Mouse (Mus musculus) MEL (cell line): ENCODE measurements at regions not wholly inside any gene's neighbourhood (a gene's known extent, or its start where the extent isn't known, plus 50 kb on each side); places are given as distances from the start of the nearest gene placed in this dataset.

Experiments
- DNase-seq: peaks from one replicate; pipeline ENCODE4 v3.0.0; 2011; ENCODE audit warnings: low read depth, low spot score
- H3K27ac ChIP-seq: 2 replicates; pipeline ENCODE4 v1.5.1; 2012; ENCODE audit warnings: low read depth, mild to moderate bottlenecking, control low read depth, low read length, moderate library complexity; ENCODE audit not compliant: control insufficient read depth
- H3K27me3 ChIP-seq, 2 experiments: fragments of 150-350 bp in 1 of 2; sonication (generic) in 1 of 2; 2 replicates each; pipeline ENCODE4 v1.6.1; 2012; ENCODE audit warnings: low read length in 2 of 2, mild to moderate bottlenecking in 2 of 2, improper control_type of control experiment in 1 of 2, moderate library complexity in 1 of 2; ENCODE audit not compliant: insufficient read depth in 2 of 2, control insufficient read depth in 1 of 2
- H3K36me3 ChIP-seq, 2 experiments: 2 replicates each; pipeline ENCODE4 v1.6.1; 2012 to 2014; ENCODE audit warnings: low read length in 2 of 2, improper control_type of control experiment in 1 of 2, inconsistent platforms in 1 of 2, mild to moderate bottlenecking in 1 of 2; ENCODE audit not compliant: insufficient read depth in 2 of 2, control insufficient read depth in 1 of 2
- H3K4me1 ChIP-seq, 2 experiments: fragments of 150-350 bp in 1 of 2; sonication (generic) in 1 of 2; 2 replicates each; pipeline ENCODE4 v1.6.1; 2012; ENCODE audit warnings: low read length in 2 of 2, improper control_type of control experiment in 1 of 2, mild to moderate bottlenecking in 1 of 2; ENCODE audit not compliant: insufficient read depth in 2 of 2, control insufficient read depth in 1 of 2
- H3K4me3 ChIP-seq, 2 experiments: fragments of 150-350 bp in 1 of 2; sonication (generic) in 1 of 2; 2 replicates each; pipeline ENCODE4 v1.5.1; 2012; ENCODE audit warnings: low read depth in 2 of 2, low read length in 2 of 2, mild to moderate bottlenecking in 2 of 2, moderate library complexity in 2 of 2, control low read depth in 1 of 2, improper control_type of control experiment in 1 of 2; ENCODE audit not compliant: control insufficient read depth in 1 of 2, insufficient read depth in 1 of 2
- H3K79me2 ChIP-seq: 2 replicates; pipeline ENCODE4 v1.6.1; 2012; ENCODE audit warnings: mild to moderate bottlenecking, low read length, moderate library complexity; ENCODE audit not compliant: control insufficient read depth, poor library complexity, insufficient read depth
- H3K9ac ChIP-seq: 2 replicates; pipeline ENCODE4 v1.6.1; 2012; ENCODE audit warnings: low read depth, mild to moderate bottlenecking, control low read depth, low read length, moderate library complexity; ENCODE audit not compliant: control insufficient read depth, poor library complexity, severe bottlenecking
- H3K9me3 ChIP-seq: fragments of 150-350 bp; sonication (generic); replicated peaks from 2 replicates; pipeline ENCODE4 v1.6.1; 2012; ENCODE audit warnings: mild to moderate bottlenecking, low read length, improper control_type of control experiment, moderate library complexity; ENCODE audit not compliant: insufficient read depth
- BHLHE40 ChIP-seq: IDR thresholded peaks from 2 replicates; pipeline ENCODE4 v1.6.1; 2012; ENCODE audit warnings: low read depth, mild to moderate bottlenecking, inconsistent platforms, low read length, improper control_type of control experiment, borderline replicate concordance
- CHD1 ChIP-seq: IDR thresholded peaks from 2 replicates; pipeline ENCODE4 v1.6.1; 2012; ENCODE audit warnings: low read depth, mild to moderate bottlenecking, inconsistent platforms, low read length, improper control_type of control experiment
- CHD2 ChIP-seq: IDR thresholded peaks from 2 replicates; pipeline ENCODE4 v1.6.1; 2011; ENCODE audit warnings: low read length, improper control_type of control experiment
- CTCF ChIP-seq, 3 experiments: IDR thresholded peaks in 2 of 3; conservative IDR thresholded peaks in 1 of 3; 2 replicates each; pipeline ENCODE4 v1.5.1; 2011 to 2012; ENCODE audit warnings: low read length in 3 of 3, low read depth in 2 of 3, mild to moderate bottlenecking in 2 of 3, improper control_type of control experiment in 1 of 3, inconsistent platforms in 1 of 3, mixed read lengths in 1 of 3, moderate library complexity in 1 of 3; ENCODE audit not compliant: control insufficient read depth in 1 of 3, insufficient read depth in 1 of 3, poor library complexity in 1 of 3, severe bottlenecking in 1 of 3
- ELF1 ChIP-seq: IDR thresholded peaks from 2 replicates; pipeline ENCODE4 v1.6.1; 2014; ENCODE audit warnings: low read depth, mild to moderate bottlenecking, inconsistent platforms, low read length, improper control_type of control experiment, moderate library complexity
- EP300 ChIP-seq, 2 experiments: IDR thresholded peaks; 2 replicates each; pipeline ENCODE4 v1.6.1; 2011; ENCODE audit warnings: improper control_type of control experiment in 2 of 2, low read length in 2 of 2, low read depth in 1 of 2, mild to moderate bottlenecking in 1 of 2
- ETS1 ChIP-seq: IDR thresholded peaks from 2 replicates; pipeline ENCODE4 v1.6.1; 2012; ENCODE audit warnings: low read depth, mild to moderate bottlenecking, inconsistent platforms, low read length, improper control_type of control experiment, moderate library complexity
- GATA1 ChIP-seq: IDR thresholded peaks from 2 replicates; pipeline ENCODE4 v1.6.1; 2011; ENCODE audit warnings: low read depth, low read length, improper control_type of control experiment
- HCFC1 ChIP-seq: IDR thresholded peaks from 2 replicates; pipeline ENCODE4 v1.6.1; 2012; ENCODE audit warnings: low read depth, mild to moderate bottlenecking, inconsistent platforms, low read length, improper control_type of control experiment, moderate library complexity
- JUND ChIP-seq: IDR thresholded peaks from 2 replicates; pipeline ENCODE4 v1.6.1; 2011; ENCODE audit warnings: low read depth, mild to moderate bottlenecking, improper control_type of control experiment, low read length
- MAFK ChIP-seq: IDR thresholded peaks from 2 replicates; pipeline ENCODE4 v1.6.1; 2011; ENCODE audit warnings: low read depth, mild to moderate bottlenecking, low read length, improper control_type of control experiment, borderline replicate concordance
- MAX ChIP-seq: IDR thresholded peaks from 2 replicates; pipeline ENCODE4 v1.6.1; 2011; ENCODE audit warnings: low read length, improper control_type of control experiment
- MEF2A ChIP-seq: IDR thresholded peaks from 2 replicates; pipeline ENCODE4 v1.6.1; 2014; ENCODE audit warnings: low read depth, mild to moderate bottlenecking, inconsistent platforms, low read length, improper control_type of control experiment; ENCODE audit not compliant: poor library complexity, insufficient replicate concordance, severe bottlenecking; ENCODE audit errors: extremely low read depth
- NRF1 ChIP-seq: IDR thresholded peaks from 2 replicates; pipeline ENCODE4 v1.6.1; 2014; ENCODE audit warnings: low read depth, mild to moderate bottlenecking, inconsistent platforms, low read length, improper control_type of control experiment, moderate library complexity; ENCODE audit not compliant: poor library complexity, insufficient read depth, severe bottlenecking
- POLR2AphosphoS5 ChIP-seq: IDR thresholded peaks from 2 replicates; pipeline ENCODE4 v1.6.1; 2012; ENCODE audit warnings: low read depth, borderline replicate concordance, mild to moderate bottlenecking, inconsistent platforms, low read length, moderate library complexity, mixed read lengths
- RAD21 ChIP-seq: IDR thresholded peaks from 2 replicates; pipeline ENCODE4 v1.6.1; 2011; ENCODE audit warnings: mild to moderate bottlenecking, low read depth, low read length, improper control_type of control experiment
- RCOR1 ChIP-seq: IDR thresholded peaks from 2 replicates; pipeline ENCODE4 v1.6.1; 2012; ENCODE audit warnings: low read depth, mild to moderate bottlenecking, inconsistent platforms, low read length, improper control_type of control experiment
- SMC3 ChIP-seq: IDR thresholded peaks from 2 replicates; pipeline ENCODE4 v1.6.1; 2011; ENCODE audit warnings: low read depth, low read length, improper control_type of control experiment
- TBP ChIP-seq: IDR thresholded peaks from 2 replicates; pipeline ENCODE4 v1.8.0; 2011; ENCODE audit warnings: low read depth, low read length, improper control_type of control experiment
- UBTF ChIP-seq: IDR thresholded peaks from 2 replicates; pipeline ENCODE4 v1.6.1; 2012; ENCODE audit warnings: low read depth, mild to moderate bottlenecking, inconsistent platforms, low read length, improper control_type of control experiment, moderate library complexity, borderline replicate concordance; ENCODE audit not compliant: insufficient read depth
- USF1 ChIP-seq: IDR thresholded peaks from 2 replicates; pipeline ENCODE4 v1.6.1; 2014; ENCODE audit warnings: low read depth, mild to moderate bottlenecking, inconsistent platforms, low read length, improper control_type of control experiment, moderate library complexity
- ZC3H11A ChIP-seq: IDR thresholded peaks from 2 replicates; pipeline ENCODE4 v1.6.1; 2012; ENCODE audit warnings: low read depth, mild to moderate bottlenecking, inconsistent platforms, low read length, improper control_type of control experiment
- ZNF384 ChIP-seq: IDR thresholded peaks from 2 replicates; pipeline ENCODE4 v1.6.1; 2012; ENCODE audit warnings: low read depth, mild to moderate bottlenecking, inconsistent platforms, low read length, improper control_type of control experiment

DNA sequence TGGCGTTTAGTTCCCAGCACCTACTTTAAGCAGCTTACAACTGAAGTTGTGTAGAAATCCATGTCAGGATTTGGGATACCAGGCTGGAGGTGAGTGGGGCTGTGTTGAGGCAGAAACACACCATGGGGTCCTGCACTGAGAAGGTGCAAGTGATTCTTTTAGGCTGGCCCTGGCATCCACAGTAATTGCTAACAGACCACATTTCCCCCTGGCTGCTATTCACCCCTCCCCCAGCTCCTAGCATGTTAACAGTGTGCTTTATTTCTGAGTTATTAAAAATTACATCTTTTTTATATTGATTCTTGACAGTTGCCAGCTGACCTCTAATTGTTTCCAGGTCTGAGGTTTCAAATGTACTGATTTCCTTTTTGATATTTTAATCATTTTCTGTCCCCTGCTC lies 670.1 kb upstream of the 2610301B20Rik start:
- no peak for TF ChIP-seq POLR2AphosphoS5
- TF ChIP-seq BHLHE40: no peak
- no peak for TF ChIP-seq ELF1
- no peak for TF ChIP-seq CHD1
- no peak for TF ChIP-seq TBP
- no peak for TF ChIP-seq MEF2A
- TF ChIP-seq GATA1: no peak
- no peak for TF ChIP-seq JUND
- H3K27me3 ChIP-seq: no peaks in the 10 kb centered on the region
- no peaks in the 10 kb centered on the region for H3K4me1 ChIP-seq
- H3K9me3 ChIP-seq: no peaks in the 10 kb centered on the region
- no peak for DNase-seq
- H3K4me3 ChIP-seq: no peak overlapping the region
- H3K79me2 ChIP-seq: no peaks in the 10 kb centered on the region
- no peak overlapping the region for H3K27ac ChIP-seq
- no peaks in the 10 kb centered on the region for H3K36me3 ChIP-seq
- no peak overlapping the region for H3K9ac ChIP-seq

DNA sequence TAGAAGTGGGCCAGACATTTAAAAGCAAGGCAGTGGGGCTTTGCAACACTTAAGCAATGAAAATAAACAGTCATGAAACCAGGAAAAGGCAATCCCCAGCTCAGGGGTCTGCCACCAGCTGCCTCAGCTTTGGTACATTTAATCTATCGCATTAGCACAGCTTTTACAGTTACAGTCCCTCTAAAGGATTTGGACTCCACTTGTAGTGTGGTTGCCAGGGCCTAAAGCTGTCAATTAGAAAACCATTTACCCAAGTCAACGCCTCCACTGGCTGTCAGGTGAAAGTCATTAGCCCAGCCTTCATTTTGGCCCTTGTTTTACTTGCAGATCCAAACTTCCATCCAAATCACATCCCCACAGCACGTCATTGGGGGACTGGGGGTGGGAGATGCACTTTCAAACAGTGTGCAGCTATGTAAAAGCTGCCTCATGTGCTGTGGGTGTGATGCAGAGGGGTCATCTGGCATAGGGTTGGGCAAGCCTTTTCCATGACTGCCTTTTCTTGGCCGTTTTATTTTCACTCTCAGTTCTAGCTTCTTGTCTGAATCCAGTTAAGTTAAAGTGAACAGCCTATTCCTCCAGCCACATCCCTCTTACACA lies 664.9 kb upstream of the 2610301B20Rik start:
- H3K27ac ChIP-seq: no peak overlapping the region
- no peaks in the 10 kb centered on the region for H3K79me2 ChIP-seq
- TF ChIP-seq CHD2: no peak
- no peak for TF ChIP-seq UBTF
- TF ChIP-seq RCOR1: no peak
- TF ChIP-seq NRF1: no peak
- TF ChIP-seq RAD21: no peak
- TF ChIP-seq SMC3: no peak
- no peak for TF ChIP-seq BHLHE40
- TF ChIP-seq ETS1: no peak
- no peak for TF ChIP-seq MAX
- no peak for TF ChIP-seq GATA1
- TF ChIP-seq EP300 (IDR thresholded peaks at IDR 0.05; ENCODE audit: low read depth in 1 of 2, low read length in 2 of 2): no peak
- no peak for TF ChIP-seq CTCF (IDR thresholded peaks at IDR 0.05 in 2 of 3, conservative IDR thresholded peaks at IDR 0.05 in 1 of 3; ENCODE audit: control insufficient read depth in 1 of 3, insufficient read depth in 1 of 3, low read depth in 2 of 3, low read length in 3 of 3, poor library complexity in 1 of 3, severe bottlenecking in 1 of 3)
- TF ChIP-seq USF1: no peak
- TF ChIP-seq HCFC1: no peak
- no peak for TF ChIP-seq ZNF384
- no peak for TF ChIP-seq MAFK
- TF ChIP-seq ZC3H11A: no peak
- no peaks in the 10 kb centered on the region for H3K27me3 ChIP-seq
- H3K9me3 ChIP-seq: no peaks in the 10 kb centered on the region
- no peak for DNase-seq
- no peaks in the 10 kb centered on the region for H3K4me1 ChIP-seq
- H3K36me3 ChIP-seq: no peaks in the 10 kb centered on the region
- no peak overlapping the region for H3K4me3 ChIP-seq
- no peak overlapping the region for H3K9ac ChIP-seq
